Mouse (Mus musculus) liver, adult (tissue): ENCODE results near the gene Mfsd6l.

Experiments
- GATA4 ChIP-seq: IDR thresholded peaks from 2 replicates; pipeline ENCODE4 v1.6.1; 2014; ENCODE audit warnings: mild to moderate bottlenecking, low read length; ENCODE audit not compliant: insufficient replicate concordance

Mfsd6l gene

GRCm38 (mm10) chr11:68555918-68556584 is at the start of gene Mfsd6l:
Gene Mfsd6l (plus strand): TSS chr11:68556186.
- TF ChIP-seq GATA4: no peak

- no peak for TF ChIP-seq GATA4
Measured at GRCm38 (mm10) chr11:68507246-68507645, 48.7 kb upstream of the Mfsd6l start.

- TF ChIP-seq GATA4: no peak
Measured at GRCm38 (mm10) chr11:68508619-68509018, 47.4 kb upstream of the Mfsd6l start.

- TF ChIP-seq GATA4: no peak
Measured at GRCm38 (mm10) chr11:68509194-68509593, 46.8 kb upstream of the Mfsd6l start.

GRCm38 (mm10) chr11:68513969-68514368 is 42.0 kb upstream of the Mfsd6l start:
- TF ChIP-seq GATA4: no peak

- no peak for TF ChIP-seq GATA4
Measured at GRCm38 (mm10) chr11:68519362-68519761, 36.6 kb upstream of the Mfsd6l start.

GRCm38 (mm10) chr11:68519815-68520214 is 36.2 kb upstream of the Mfsd6l start:
- TF ChIP-seq GATA4: no peak

GRCm38 (mm10) chr11:68520439-68520838 is 35.5 kb upstream of the Mfsd6l start:
- no peak for TF ChIP-seq GATA4

GRCm38 (mm10) chr11:68521352-68521751 is 34.6 kb upstream of the Mfsd6l start:
- no peak for TF ChIP-seq GATA4

GRCm38 (mm10) chr11:68526441-68526840 is 29.5 kb upstream of the Mfsd6l start:
- TF ChIP-seq GATA4: no peak

GRCm38 (mm10) chr11:68531066-68531806 is 24.8 kb upstream of the Mfsd6l start:
- TF ChIP-seq GATA4: no peak

GRCm38 (mm10) chr11:68531941-68532535 is 23.9 kb upstream of the Mfsd6l start:
- TF ChIP-seq GATA4: no peak

GRCm38 (mm10) chr11:68532773-68533172 is 23.2 kb upstream of the Mfsd6l start:
- TF ChIP-seq GATA4: peak; percentile 85

GRCm38 (mm10) chr11:68533971-68534475 is 22.0 kb upstream of the Mfsd6l start:
- TF ChIP-seq GATA4: no peak

GRCm38 (mm10) chr11:68536026-68536425 is 20.0 kb upstream of the Mfsd6l start:
- no peak for TF ChIP-seq GATA4

GRCm38 (mm10) chr11:68536465-68536864 is 19.5 kb upstream of the Mfsd6l start:
- TF ChIP-seq GATA4: no peak
